Mouse (Mus musculus): ENCODE results near the gene Txlna.

GRCm38 (mm10) chr4:129586943-129587342 lies 53.9 kb downstream of the Txlna start:
- TF ChIP-seq CTCF (IDR thresholded peaks at IDR 0.05; ENCODE audit: low read depth, low read length) (no peak), POLR2A (IDR thresholded peaks at IDR 0.05; ENCODE audit: extremely low read depth, insufficient read depth, low read length) (no peak)

All from liver, adult 2 months (tissue).